Mouse (Mus musculus) adrenal gland, adult 8-10 months (tissue): ENCODE measurements around the gene Zzef1. TPM values are rescaled to one million over a fixed set of nuclear protein-coding genes. Genes with fewer than 3 reads are reported as not detected.

ENCODE experiments used
- DNase-seq: peaks from one replicate; pipeline ENCODE4 v3.0.0; 2022
- microRNA-seq, 2 experiments: library from miRNA; unstranded; fragments of <30 nt; microRNA quantifications; one replicate each; pipeline ENCODE4 v1.2.0; 2022
- total RNA-seq, 4 experiments: library from RNA; stranded (reverse); gene quantifications; 2 replicates each; pipeline ENCODE4 v1.2.4; 2022

Zzef1 gene
- total RNA-seq, 4 experiments from 2014 or later = 40.9 to 59.8 (median 49.6) TPM

- no peak for DNase-seq
Measured at GRCm38 (mm10) chr11:72957318-72957717, 161.3 kb downstream of the Zzef1 start.

GRCm38 (mm10) chr11:72959924-72960679 is 164.1 kb downstream of the Zzef1 start:
- DNase-seq = no peak

GRCm38 (mm10) chr11:72960723-72961071 is 164.7 kb downstream of the Zzef1 start:
- DNase-seq = no peak

GRCm38 (mm10) chr11:72961072-72961980 is 165.3 kb downstream of the Zzef1 start, which contains the start of gene Atp2a3:
Gene Atp2a3 (plus strand): TSS chr11:72961169.
- DNase-seq = no peak

- DNase-seq = no peak
Measured at GRCm38 (mm10) chr11:72962378-72962777, 166.4 kb downstream of the Zzef1 start.

GRCm38 (mm10) chr11:72963058-72963788 is 167.2 kb downstream of the Zzef1 start:
- DNase-seq = no peak

- DNase-seq = no peak
Measured at GRCm38 (mm10) chr11:72963789-72964294, 167.8 kb downstream of the Zzef1 start.

- no peak for DNase-seq
Measured at GRCm38 (mm10) chr11:72974995-72975503, 179.0 kb downstream of the Zzef1 start.

Small RNA genes within 50 kb of the gene (microRNA-seq; reads per million reads assigned to microRNA genes)
- 0 reads per million in 2 experiments for gene Gm44467

Other genes with a start within 250 kb of the Zzef1 start
- under 1 TPM in 3 of 4 experiments, not detected in 1; 0.12 to 0.25 (median 0.19) TPM for gene Spns3, start 245.7 kb upstream of the Zzef1 start, total RNA-seq
- 10 to 100 TPM; 40.7 to 55.4 (median 49.6) TPM for gene Ube2g1, start 188.9 kb upstream of the Zzef1 start, total RNA-seq
- 10 to 100 TPM; 48.9 to 63.3 (median 55.8) TPM for gene Ankfy1, start 106.2 kb upstream of the Zzef1 start, total RNA-seq
- 10 to 100 TPM; 24.0 to 28.5 (median 27.5) TPM for gene Cyb5d2, start 84 bp upstream of the Zzef1 start, total RNA-seq
- gene Atp2a3, start 164.9 kb downstream of the Zzef1 start, total RNA-seq = 10 to 100 TPM; 10.6 to 19.8 (median 12.4) TPM
- gene P2rx1, start 202.9 kb downstream of the Zzef1 start, total RNA-seq = under 1 TPM; 0.38 to 0.66 (median 0.46) TPM
- 10 to 100 TPM in 2 of 4 experiments, 1 to 10 TPM in 2; 4.9 to 16.6 (median 10.8) TPM for gene Camkk1, start 222.8 kb downstream of the Zzef1 start, total RNA-seq